Mouse (Mus musculus) thymus, adult 2 months (tissue): ENCODE measurements around the gene Aktip.
A peak's percentile ranks its signal among the peaks of the same experiment; 100 is the strongest.

Experiments
- CTCF ChIP-seq: fragments of 200-500 bp; IDR thresholded peaks from 2 replicates; pipeline ENCODE4 v1.5.1; 2012; ENCODE audit warnings: mild to moderate bottlenecking, control low read depth, low read length, moderate library complexity, borderline replicate concordance; ENCODE audit not compliant: control insufficient read depth, poor library complexity, insufficient read depth; ENCODE audit errors: extremely low read depth
- POLR2A ChIP-seq: fragments of 200-500 bp; IDR thresholded peaks from 2 replicates; pipeline ENCODE4 v1.6.1; 2012; ENCODE audit warnings: mild to moderate bottlenecking, low read length, control low read depth, moderate library complexity; ENCODE audit not compliant: control insufficient read depth, poor library complexity, insufficient read depth; ENCODE audit errors: extremely low read depth

DNA sequence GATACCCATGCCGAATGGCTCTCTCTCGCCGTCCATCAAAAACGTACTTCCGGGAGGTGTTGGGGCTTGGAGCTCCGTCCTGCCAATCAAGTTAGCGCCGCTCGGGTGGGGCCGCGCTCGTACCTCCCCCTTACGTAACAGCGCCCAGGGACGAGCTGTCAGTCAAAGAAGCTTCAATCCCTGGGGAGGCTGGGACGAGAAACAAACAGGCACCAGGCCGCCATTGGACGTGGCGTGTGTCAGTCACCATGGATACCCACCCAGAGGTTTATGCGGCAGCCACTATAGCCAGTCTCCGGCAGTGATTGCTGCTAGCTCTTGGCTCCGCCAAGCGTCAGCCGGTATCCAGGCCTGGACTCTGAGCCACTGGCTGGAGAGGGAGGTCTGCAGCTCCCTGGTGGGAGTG lies 65.7 kb downstream of the Aktip start:
- TF ChIP-seq CTCF (peak; percentile 51), POLR2A (peak; percentile 32; the same call in 1 of the 2 replicates)
